Mouse (Mus musculus) lung, adult 2 months (tissue): Measurements from ENCODE around the gene Cdk15.

Experiments used
- CTCF ChIP-seq: fragments of 200-500 bp; IDR thresholded peaks from 2 replicates; pipeline ENCODE4 v1.5.1; 2011; ENCODE audit warnings: mild to moderate bottlenecking, low read length, control low read depth; ENCODE audit not compliant: insufficient read depth
- POLR2A ChIP-seq: fragments of 200-500 bp; IDR thresholded peaks from 2 replicates; pipeline ENCODE4 v1.6.1; 2011; ENCODE audit warnings: low read depth, mild to moderate bottlenecking, control low read depth, low read length, borderline replicate concordance; ENCODE audit errors: extremely low read depth

DNA sequence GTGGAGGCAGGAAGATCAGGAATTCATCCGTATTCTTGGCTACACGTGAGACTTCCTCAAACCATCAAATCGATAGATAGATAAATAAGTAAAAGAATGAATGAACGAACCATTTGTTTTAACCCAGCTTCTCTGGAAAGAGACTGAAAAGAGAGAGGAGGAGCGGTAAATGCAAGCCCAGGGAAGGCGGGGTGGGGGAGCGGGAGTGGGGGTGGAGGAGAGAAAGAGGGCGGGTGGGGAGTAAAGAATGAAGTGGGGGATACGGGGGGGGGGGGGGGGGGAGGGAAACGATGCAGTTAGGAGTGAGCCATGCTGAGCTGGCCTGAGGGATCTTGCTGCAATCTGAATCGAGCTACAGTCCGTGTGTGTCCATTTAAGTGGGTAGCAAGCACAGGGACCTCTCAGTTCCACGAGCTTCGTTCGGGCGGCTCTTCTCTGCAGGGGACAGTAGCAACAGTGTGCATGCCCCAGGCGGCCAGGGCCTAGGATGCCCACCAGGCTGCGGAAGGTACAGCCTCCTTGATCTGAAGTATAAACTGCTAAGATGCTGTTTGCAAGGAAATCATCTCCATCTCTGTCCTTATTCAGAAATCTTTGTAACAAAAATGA is 3.3 kb upstream of the Cdk15 start:
- no peak for TF ChIP-seq POLR2A
- TF ChIP-seq CTCF, result no peak
